Mouse (Mus musculus): ENCODE results near the gene Cyp3a59. TPM values are rescaled to one million over a fixed set of nuclear protein-coding genes. Genes with fewer than 3 reads are reported as not detected.
"Not testable (repeated sequence)": the region's sequence is repeated elsewhere in the genome, so short reads cannot be mapped to it uniquely, and the experiment has no call there.

Gene Cyp3a59
- not detected in 2 replicates for polyA plus RNA-seq (2014; fragmentation: Nextera tagmentation; extraction: Ambion mirVana)

DNA sequence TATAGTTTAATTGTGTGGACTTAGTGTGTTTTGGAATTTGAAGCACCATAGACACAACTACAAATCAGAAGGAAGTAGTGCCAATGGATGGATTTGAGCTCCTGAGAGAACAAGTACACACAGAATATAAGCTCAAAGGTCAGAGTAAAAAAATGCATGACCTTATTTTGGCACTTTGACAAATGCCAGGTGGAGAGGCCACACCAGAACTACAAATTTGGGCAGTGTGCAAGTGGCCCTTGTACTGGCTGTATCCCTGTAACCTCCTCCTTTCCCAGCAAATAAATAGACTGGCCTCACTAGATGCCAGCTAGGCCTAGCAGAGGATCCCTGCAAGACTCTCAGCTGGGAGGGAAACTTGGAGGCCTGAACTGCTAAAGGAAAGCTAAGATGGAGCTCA lies at the start of gene Cyp3a59:
Cyp3a59 (plus strand) TSS at position 313 of the 400 bp plus-strand sequence.
- not testable (repeated sequence) for H3K4me3 ChIP-seq (ENCODE audit: control insufficient read depth in 1 of 2, insufficient read depth in 1 of 2, low read depth in 1 of 2, low read length in 2 of 2); H3K27ac ChIP-seq (replicated peaks in 1 of 2; ENCODE audit: control insufficient read depth in 1 of 2, insufficient read depth in 1 of 2, low read depth in 2 of 2, low read length in 2 of 2); H3K36me3 ChIP-seq (ENCODE audit: control insufficient read depth, insufficient read depth, low read length); H3K4me1 ChIP-seq (ENCODE audit: control insufficient read depth in 2 of 2, insufficient read depth in 2 of 2, low read length in 2 of 2); H3K9me3 ChIP-seq (ENCODE audit: control insufficient read depth, low read length); H3K27me3 ChIP-seq (ENCODE audit: control insufficient read depth, insufficient read depth, low read length); ATAC-seq (ENCODE audit: insufficient number of reproducible peaks, insufficient read depth, low FRiP score, low read depth); H3K9ac ChIP-seq (ENCODE audit: low read length); H3K4me2 ChIP-seq (ENCODE audit: low read length)

DNA sequence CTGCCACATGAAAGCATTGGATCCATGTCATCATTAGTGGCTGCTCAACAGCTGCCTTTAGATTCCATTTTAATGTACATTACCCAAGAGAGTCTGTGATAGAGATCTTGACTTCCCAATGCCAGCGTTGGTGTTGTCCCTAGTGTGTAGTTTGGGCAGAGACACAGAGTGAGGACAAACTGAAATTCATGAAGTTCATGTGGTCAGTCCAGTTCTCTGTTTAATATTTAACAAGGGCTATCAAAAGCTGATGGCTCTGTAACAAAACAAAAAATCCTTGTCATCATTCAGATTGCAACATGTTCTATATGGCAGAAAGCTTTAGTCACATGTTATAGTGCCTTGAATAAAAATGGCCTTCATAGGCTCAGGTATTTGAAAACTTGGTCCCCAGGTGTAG lies 9.0 kb upstream of the Cyp3a59 start:
- H3K9me3 ChIP-seq (ENCODE audit: control insufficient read depth, low read length): peaks cover 18% of the 10 kb centered on the region
- H3K36me3 ChIP-seq (ENCODE audit: control insufficient read depth, insufficient read depth, low read length): no peaks in the 10 kb centered on the region
- H3K4me2 ChIP-seq (ENCODE audit: low read length): no peak overlapping the region
- H3K27me3 ChIP-seq (ENCODE audit: control insufficient read depth, insufficient read depth, low read length): no peaks in the 10 kb centered on the region
- H3K9ac ChIP-seq (ENCODE audit: low read length): no peak overlapping the region
- ATAC-seq (ENCODE audit: insufficient number of reproducible peaks, insufficient read depth, low FRiP score, low read depth): no peak
- H3K27ac ChIP-seq (replicated peaks in 1 of 2; ENCODE audit: control insufficient read depth in 1 of 2, insufficient read depth in 1 of 2, low read depth in 2 of 2, low read length in 2 of 2): no peak overlapping the region
- 52% methylated on average over 1 of the region's 1 CpGs for WGBS
- H3K4me1 ChIP-seq (ENCODE audit: control insufficient read depth in 2 of 2, insufficient read depth in 2 of 2, low read length in 2 of 2): no peaks in the 10 kb centered on the region
- no peak overlapping the region for H3K4me3 ChIP-seq (ENCODE audit: control insufficient read depth in 1 of 2, insufficient read depth in 1 of 2, low read depth in 1 of 2, low read length in 2 of 2)

DNA sequence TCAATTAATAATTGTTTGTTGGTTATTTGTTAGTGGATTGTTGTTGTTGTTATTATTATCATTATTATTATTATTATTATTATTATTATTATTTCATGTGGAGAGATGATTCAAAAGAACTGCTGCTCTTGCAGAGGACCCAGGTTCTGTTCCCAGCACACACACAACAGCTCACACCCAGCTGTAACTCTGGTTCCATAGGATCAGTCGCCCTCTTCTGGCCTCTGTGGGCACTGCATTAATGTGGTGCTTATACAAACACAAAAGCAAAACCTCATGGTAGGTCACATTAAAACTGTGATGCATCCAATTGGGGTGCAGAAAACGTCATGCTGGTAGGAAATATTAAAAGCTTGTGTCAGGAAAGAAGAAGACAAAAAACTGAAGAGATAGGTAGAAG lies 68.8 kb downstream of the Cyp3a59 start:
- Histone ChIP-seq H3K4me3 (ENCODE audit: control insufficient read depth in 1 of 2, insufficient read depth in 1 of 2, low read depth in 1 of 2, low read length in 2 of 2) (no peak overlapping the region), H3K36me3 (ENCODE audit: control insufficient read depth, insufficient read depth, low read length) (no peaks in the 10 kb centered on the region), H3K9ac (ENCODE audit: low read length) (no peak overlapping the region), H3K27ac (replicated peaks in 1 of 2; ENCODE audit: control insufficient read depth in 1 of 2, insufficient read depth in 1 of 2, low read depth in 2 of 2, low read length in 2 of 2) (no peak overlapping the region), H3K4me1 (ENCODE audit: control insufficient read depth in 2 of 2, insufficient read depth in 2 of 2, low read length in 2 of 2) (no peaks in the 10 kb centered on the region), H3K4me2 (ENCODE audit: low read length) (no peak overlapping the region), H3K9me3 (ENCODE audit: control insufficient read depth, low read length) (0 out of 2 replicates have a peak, but pooled peaks cover 4% of the 10 kb centered on the region), H3K27me3 (ENCODE audit: control insufficient read depth, insufficient read depth, low read length) (no peaks in the 10 kb centered on the region)
- 32% methylated on average over 2 of the region's 2 CpGs for WGBS
- no peak for ATAC-seq (ENCODE audit: insufficient number of reproducible peaks, insufficient read depth, low FRiP score, low read depth)

DNA sequence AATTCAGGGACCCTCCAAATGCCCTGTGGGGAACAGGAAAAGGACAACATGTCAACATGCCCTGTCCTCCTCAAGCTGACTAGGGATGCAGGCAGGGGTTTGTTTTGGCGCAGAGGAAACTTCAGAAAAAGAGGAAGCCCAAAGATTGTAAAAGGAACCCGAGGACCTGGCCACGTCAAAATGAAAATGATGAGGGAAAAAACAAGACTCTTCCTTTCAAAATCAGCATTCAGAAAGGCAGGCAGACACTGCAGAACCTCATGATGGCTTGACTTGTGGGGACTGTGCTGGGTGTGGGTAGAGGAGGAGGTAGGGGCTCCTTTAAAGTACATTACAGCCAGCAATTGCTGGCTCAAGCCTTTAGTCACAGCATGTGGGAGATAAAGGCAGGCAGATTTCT lies 71.4 kb downstream of the Cyp3a59 start:
- Histone ChIP-seq H3K4me3 (ENCODE audit: control insufficient read depth in 1 of 2, insufficient read depth in 1 of 2, low read depth in 1 of 2, low read length in 2 of 2) (no peak overlapping the region), H3K9ac (ENCODE audit: low read length) (no peak overlapping the region), H3K27me3 (ENCODE audit: control insufficient read depth, insufficient read depth, low read length) (no peaks in the 10 kb centered on the region), H3K36me3 (ENCODE audit: control insufficient read depth, insufficient read depth, low read length) (no peaks in the 10 kb centered on the region), H3K4me2 (ENCODE audit: low read length) (no peak overlapping the region), H3K4me1 (ENCODE audit: control insufficient read depth in 2 of 2, insufficient read depth in 2 of 2, low read length in 2 of 2) (no peaks in the 10 kb centered on the region), H3K27ac (replicated peaks in 1 of 2; ENCODE audit: control insufficient read depth in 1 of 2, insufficient read depth in 1 of 2, low read depth in 2 of 2, low read length in 2 of 2) (no peak overlapping the region), H3K9me3 (ENCODE audit: control insufficient read depth, low read length) (0 out of 2 replicates have a peak, but pooled peaks cover 4% of the 10 kb centered on the region)
- ATAC-seq (ENCODE audit: insufficient number of reproducible peaks, insufficient read depth, low FRiP score, low read depth): no peak
- WGBS: 61% methylated on average over 3 of the region's 3 CpGs

DNA sequence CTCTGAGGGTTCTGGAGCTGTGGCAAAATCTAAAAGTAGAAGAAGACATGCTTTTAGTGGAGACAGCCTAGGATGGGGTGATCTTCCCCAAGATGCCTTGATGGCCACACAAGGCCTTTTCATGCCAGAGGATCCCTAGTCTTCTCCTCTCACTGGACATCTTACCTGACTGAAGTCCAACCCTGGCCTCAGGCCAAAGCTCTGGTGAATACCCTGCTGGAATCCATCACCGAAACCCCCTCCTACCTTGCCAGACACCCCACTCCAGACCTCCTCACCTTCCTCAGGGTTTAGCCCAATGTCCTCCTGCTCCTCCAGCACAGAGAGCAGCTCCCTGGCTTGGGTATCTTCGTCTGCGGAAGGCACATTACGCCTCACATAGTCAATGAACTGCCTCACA lies 79.3 kb downstream of the Cyp3a59 start:
- not testable (repeated sequence) for H3K27me3 ChIP-seq (ENCODE audit: control insufficient read depth, insufficient read depth, low read length); H3K4me2 ChIP-seq (ENCODE audit: low read length); H3K9me3 ChIP-seq (ENCODE audit: control insufficient read depth, low read length); H3K9ac ChIP-seq (ENCODE audit: low read length); ATAC-seq (ENCODE audit: insufficient number of reproducible peaks, insufficient read depth, low FRiP score, low read depth); H3K36me3 ChIP-seq (ENCODE audit: control insufficient read depth, insufficient read depth, low read length); H3K4me1 ChIP-seq (ENCODE audit: control insufficient read depth in 2 of 2, insufficient read depth in 2 of 2, low read length in 2 of 2); H3K27ac ChIP-seq (replicated peaks in 1 of 2; ENCODE audit: control insufficient read depth in 1 of 2, insufficient read depth in 1 of 2, low read depth in 2 of 2, low read length in 2 of 2); H3K4me3 ChIP-seq (ENCODE audit: control insufficient read depth in 1 of 2, insufficient read depth in 1 of 2, low read depth in 1 of 2, low read length in 2 of 2)
- WGBS: 86% methylated on average over 4 of the region's 4 CpGs

DNA sequence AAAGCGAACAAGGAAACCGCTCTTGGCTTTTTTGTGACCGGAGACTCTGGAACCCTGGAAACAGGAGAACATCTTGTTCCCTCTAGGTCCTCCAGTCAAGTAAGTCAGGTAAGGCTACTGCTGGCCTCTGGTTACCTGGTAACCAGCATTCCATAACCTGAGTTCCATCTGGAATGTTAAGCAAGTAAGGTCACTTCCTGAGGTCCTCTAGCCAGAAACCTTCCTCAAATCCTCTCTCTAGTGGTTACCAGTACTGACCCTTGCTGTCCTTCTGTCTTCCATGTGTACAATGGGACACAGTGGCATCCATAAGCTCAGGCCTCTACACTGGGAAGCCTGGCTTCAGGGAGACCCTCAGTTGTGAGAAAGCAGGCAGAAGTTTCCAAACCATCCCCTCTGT lies 81.4 kb downstream of the Cyp3a59 start, which contains the start of gene Gm5565:
Gm5565 (minus strand) TSS at position 101 of the 400 bp plus-strand sequence.
- not testable (repeated sequence) for H3K9ac ChIP-seq (ENCODE audit: low read length); H3K36me3 ChIP-seq (ENCODE audit: control insufficient read depth, insufficient read depth, low read length); H3K4me1 ChIP-seq (ENCODE audit: control insufficient read depth in 2 of 2, insufficient read depth in 2 of 2, low read length in 2 of 2); ATAC-seq (ENCODE audit: insufficient number of reproducible peaks, insufficient read depth, low FRiP score, low read depth); H3K4me2 ChIP-seq (ENCODE audit: low read length); H3K4me3 ChIP-seq (ENCODE audit: control insufficient read depth in 1 of 2, insufficient read depth in 1 of 2, low read depth in 1 of 2, low read length in 2 of 2); H3K27me3 ChIP-seq (ENCODE audit: control insufficient read depth, insufficient read depth, low read length); H3K9me3 ChIP-seq (ENCODE audit: control insufficient read depth, low read length); H3K27ac ChIP-seq (replicated peaks in 1 of 2; ENCODE audit: control insufficient read depth in 1 of 2, insufficient read depth in 1 of 2, low read depth in 2 of 2, low read length in 2 of 2)
- 85% methylated on average over 3 of the region's 3 CpGs for WGBS

Other genes starting within 250 kb of the Cyp3a59 start
- gene Cyp3a11, start 199.3 kb upstream of the Cyp3a59 start, polyA plus RNA-seq (2014; fragmentation: Nextera tagmentation; extraction: Ambion mirVana): not detected in 2 replicates
- gene Cyp3a25, start 69.6 kb upstream of the Cyp3a59 start, polyA plus RNA-seq (2014; fragmentation: Nextera tagmentation; extraction: Ambion mirVana): not detected in 2 replicates
- gene Gm5565, start 81.3 kb downstream of the Cyp3a59 start, polyA plus RNA-seq (2014; fragmentation: Nextera tagmentation; extraction: Ambion mirVana): not detected in 2 replicates
- gene Gm6309, start 91.5 kb downstream of the Cyp3a59 start, polyA plus RNA-seq (2014; fragmentation: Nextera tagmentation; extraction: Ambion mirVana): not detected in 2 replicates
- not detected in 2 replicates for gene 1700001J03Rik, start 106.0 kb downstream of the Cyp3a59 start, polyA plus RNA-seq (2014; fragmentation: Nextera tagmentation; extraction: Ambion mirVana)
- gene Rnf6, start 142.3 kb downstream of the Cyp3a59 start, polyA plus RNA-seq (2014; fragmentation: Nextera tagmentation; extraction: Ambion mirVana): 39.0 and 39.4 TPM in 2 replicates
- gene Cdk8, start 152.0 kb downstream of the Cyp3a59 start, polyA plus RNA-seq (2014; fragmentation: Nextera tagmentation; extraction: Ambion mirVana): 16.7 and 17.1 TPM in 2 replicates

Data from heart, embryonic 14.5 days (tissue).